Mouse (Mus musculus) neural tube, embryonic 11.5 days (tissue): ENCODE data around the gene A930017K11Rik. TPM values are rescaled to one million over a fixed set of nuclear protein-coding genes. Genes with fewer than 3 reads are reported as not detected.

Experiments
- ATAC-seq: fragments of 200-750 bp; cut with Nextera tagmentation; 2 replicates; pipeline ENCODE4 v1.8.0; 2017; ENCODE audit warnings: moderate number of reproducible peaks, mild to moderate bottlenecking, moderate TSS enrichment, moderate library complexity; ENCODE audit not compliant: insufficient read depth, low FRiP score, low TSS enrichment
- DNase-seq: peaks from one replicate; pipeline ENCODE4 v3.0.0-alpha.2; 2015; ENCODE audit warnings: low spot score
- H3K27ac ChIP-seq: fragments of 300-500 bp; sonication (generic); 2 replicates; pipeline ENCODE4 v1.5.1; 2014; ENCODE audit warnings: low read depth, mild to moderate bottlenecking, low read length
- H3K27me3 ChIP-seq: fragments of 300-500 bp; sonication (generic); 2 replicates; pipeline ENCODE4 v1.6.1; 2014; ENCODE audit warnings: mild to moderate bottlenecking, low read length, mixed read lengths; ENCODE audit not compliant: control insufficient read depth, insufficient read depth
- H3K36me3 ChIP-seq: fragments of 300-500 bp; sonication (generic); 2 replicates; pipeline ENCODE4 v1.6.1; 2014; ENCODE audit warnings: mild to moderate bottlenecking, low read length, moderate library complexity, mixed read lengths; ENCODE audit not compliant: control insufficient read depth, insufficient read depth
- H3K4me1 ChIP-seq: fragments of 300-500 bp; sonication (generic); 2 replicates; pipeline ENCODE4 v1.6.1; 2014; ENCODE audit warnings: low read length, mixed read lengths; ENCODE audit not compliant: control insufficient read depth, insufficient read depth
- H3K4me2 ChIP-seq: fragments of 300-500 bp; sonication (generic); 2 replicates; pipeline ENCODE4 v1.6.1; 2014; ENCODE audit warnings: low read depth, mild to moderate bottlenecking, moderate library complexity
- H3K4me3 ChIP-seq: fragments of 300-500 bp; sonication (generic); 2 replicates; pipeline ENCODE4 v1.5.1; 2014; ENCODE audit warnings: low read depth, low read length
- H3K9ac ChIP-seq: fragments of 300-500 bp; sonication (generic); 2 replicates; pipeline ENCODE4 v1.6.1; 2014; ENCODE audit warnings: mild to moderate bottlenecking, low read length
- H3K9me3 ChIP-seq: fragments of 300-500 bp; sonication (generic); 2 replicates; pipeline ENCODE4 v1.6.1; 2016; ENCODE audit warnings: low read length; ENCODE audit not compliant: control insufficient read depth
- WGBS: fragments of 180-500 bp; shearing (Covaris S2); extraction: QIAGEN DNeasy Blood & Tissue Kit; methylation state at CpG from one replicate; pipeline ENCODE4 v1.1.7; 2014; 5-methylcytosine and 5-hydroxymethylcytosine counted together
- polyA plus RNA-seq: library from polyadenylated mRNA; unstranded; fragments of >200 nt; fragmentation: Nextera tagmentation; extraction: Ambion mirVana; gene quantifications from 2 replicates; pipeline ENCODE4 v1.2.1, GENCODE M21; 2014

A930017K11Rik gene
- polyA plus RNA-seq, 1 experiment from 2014 or later, result not detected

DNA sequence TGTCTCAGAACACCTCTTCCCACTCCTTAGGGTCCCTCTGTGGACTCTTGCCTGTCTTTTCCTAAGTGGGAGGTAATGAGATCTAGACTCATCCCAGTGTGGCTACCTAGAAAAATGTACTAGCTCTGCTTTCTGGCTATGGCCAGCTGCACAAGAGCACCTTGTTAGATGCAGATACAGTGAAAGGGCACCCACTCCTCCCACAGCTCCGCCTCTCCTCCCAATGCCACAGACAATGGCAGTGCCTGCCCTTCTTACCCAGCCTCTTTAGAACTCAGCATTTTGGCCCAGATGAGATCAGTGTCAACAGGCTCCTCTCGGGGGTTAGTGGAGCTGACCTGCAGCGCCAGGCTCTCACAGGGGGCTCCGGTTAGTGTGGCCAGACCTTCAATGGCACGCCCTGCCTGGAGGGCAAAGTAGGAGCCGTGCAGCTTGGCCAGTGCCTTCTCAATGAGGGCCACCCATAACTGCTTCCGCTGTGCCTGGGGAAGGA lies 10.1 kb upstream of the A930017K11Rik start:
- Histone ChIP-seq H3K4me2 (no peak overlapping the region), H3K27me3 (no peaks in the 10 kb centered on the region), H3K4me3 (no peak overlapping the region), H3K27ac (no peak overlapping the region), H3K36me3 (peaks cover 11% of the 10 kb centered on the region), H3K9ac (no peak overlapping the region), H3K9me3 (no peaks in the 10 kb centered on the region), H3K4me1 (no peaks in the 10 kb centered on the region)
- 91% methylated on average over 7 of the region's 7 CpGs for WGBS
- DNase-seq, result no peak
- ATAC-seq, result no peak

DNA sequence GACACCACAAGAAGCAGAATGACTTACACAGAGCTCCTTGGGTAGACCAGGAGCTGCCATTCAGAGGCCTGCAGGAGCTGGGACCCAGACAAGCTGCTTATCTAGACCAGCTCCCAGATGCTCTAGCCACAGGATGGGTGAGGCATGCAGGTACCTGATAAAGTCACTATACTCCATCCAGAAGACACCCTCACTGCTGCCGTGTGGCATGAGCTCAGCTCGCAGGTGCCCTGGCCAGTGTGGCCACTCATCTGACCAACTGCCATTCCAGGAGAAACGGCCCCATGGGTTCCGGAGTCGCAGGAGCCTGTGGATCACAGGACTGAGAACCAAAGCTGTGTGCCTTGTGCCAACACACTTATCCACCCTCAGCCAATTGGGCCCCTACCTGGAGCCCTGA lies 9.2 kb upstream of the A930017K11Rik start:
- Histone ChIP-seq H3K4me3 (no peak overlapping the region), H3K9me3 (no peaks in the 10 kb centered on the region), H3K36me3 (peaks cover 11% of the 10 kb centered on the region), H3K27me3 (no peaks in the 10 kb centered on the region), H3K4me1 (no peaks in the 10 kb centered on the region), H3K27ac (no peak overlapping the region), H3K9ac (no peak overlapping the region), H3K4me2 (no peak overlapping the region)
- ATAC-seq (no peak), DNase-seq (no peak)
- 92% methylated on average over 5 of the region's 5 CpGs for WGBS

DNA sequence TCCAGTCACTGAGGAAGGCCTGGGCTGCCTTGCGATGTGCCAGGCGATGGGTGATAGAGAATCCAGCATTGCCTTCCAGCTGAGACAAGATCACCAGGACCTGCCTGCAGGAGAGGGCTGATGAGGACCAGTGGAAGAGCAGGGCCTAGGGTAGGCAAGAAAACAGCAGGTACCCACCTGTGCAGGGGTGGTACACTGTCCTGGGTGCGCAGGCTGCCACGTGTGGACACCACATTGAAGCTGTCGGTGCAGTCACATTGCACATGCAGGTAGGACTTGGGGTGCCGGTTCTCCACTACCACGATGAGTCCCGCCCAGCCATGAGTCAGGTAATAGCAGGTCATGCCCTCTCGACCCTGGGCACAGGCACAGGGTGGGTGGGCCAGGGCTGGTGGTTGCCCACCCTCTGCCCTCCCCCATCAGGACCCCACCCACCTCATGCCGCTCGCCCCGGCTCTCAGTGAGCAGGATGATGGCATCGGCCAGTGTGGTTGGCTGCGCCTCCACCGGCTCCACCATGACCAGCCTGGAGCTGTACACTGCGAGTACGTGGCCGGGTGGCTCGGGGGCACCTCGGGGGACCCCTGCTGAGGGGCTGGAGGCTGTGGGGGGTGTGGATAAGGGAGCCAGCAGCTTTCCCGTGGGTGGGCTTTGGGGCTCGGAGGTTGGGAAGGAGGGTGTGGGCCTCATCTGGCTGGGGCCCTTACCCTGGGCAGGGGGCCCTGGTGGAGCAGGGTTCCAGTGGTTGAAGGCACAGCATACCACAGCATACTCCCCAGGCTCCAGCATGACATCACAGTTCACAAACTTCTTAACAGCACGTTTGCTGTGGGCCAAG lies 7.5 kb upstream of the A930017K11Rik start:
- ATAC-seq (no peak), DNase-seq (no peak)
- Histone ChIP-seq H3K36me3 (peaks cover 11% of the 10 kb centered on the region), H3K27ac (no peak overlapping the region), H3K9me3 (no peaks in the 10 kb centered on the region), H3K27me3 (no peaks in the 10 kb centered on the region), H3K4me3 (no peak overlapping the region), H3K4me1 (no peaks in the 10 kb centered on the region), H3K9ac (no peak overlapping the region), H3K4me2 (no peak overlapping the region)
- WGBS, result 94% methylated on average over 23 of the region's 23 CpGs

DNA sequence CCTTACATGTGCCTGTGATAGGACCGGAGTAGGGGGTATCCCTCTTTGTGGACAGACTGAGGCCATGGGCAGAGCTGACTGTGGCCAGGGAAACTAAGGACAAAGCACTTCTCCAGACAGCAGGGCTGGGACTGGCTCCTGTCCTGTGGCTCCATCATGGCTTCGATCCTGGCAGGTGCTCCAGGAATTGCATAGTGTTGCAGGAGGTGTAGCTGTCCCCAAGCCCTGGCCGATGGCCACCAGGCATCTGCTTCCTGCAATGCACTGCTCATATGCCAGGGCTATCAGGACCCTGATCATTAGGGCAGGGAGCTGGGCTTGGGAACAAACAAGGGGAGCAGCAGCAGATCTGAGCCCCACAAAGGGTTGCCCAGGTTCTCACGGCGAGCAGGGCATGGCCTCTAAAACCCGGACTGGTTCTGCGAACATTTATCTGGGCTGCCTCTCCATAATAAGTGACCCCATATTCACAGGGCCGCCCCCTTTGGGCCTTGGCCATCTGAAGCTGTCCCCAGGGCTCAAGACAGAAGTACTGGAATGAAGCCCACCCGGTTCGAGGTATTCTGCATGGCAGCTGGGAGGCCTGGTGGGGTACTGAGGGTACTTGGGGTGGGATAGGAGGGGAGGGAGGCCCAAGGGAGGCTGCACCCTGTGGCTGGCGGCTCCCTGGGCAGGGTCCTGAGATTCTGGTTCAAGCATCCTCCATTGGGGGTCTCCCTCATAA lies 6.6 kb upstream of the A930017K11Rik start:
- H3K27me3 ChIP-seq, result no peaks in the 10 kb centered on the region
- H3K9ac ChIP-seq, result no peak overlapping the region
- no peak for DNase-seq
- no peak overlapping the region for H3K4me2 ChIP-seq
- no peak overlapping the region for H3K27ac ChIP-seq
- H3K9me3 ChIP-seq, result no peaks in the 10 kb centered on the region
- H3K4me1 ChIP-seq, result no peaks in the 10 kb centered on the region
- WGBS, result 92% methylated on average over 11 of the region's 11 CpGs
- ATAC-seq, result no peak
- H3K4me3 ChIP-seq, result no peak overlapping the region
- H3K36me3 ChIP-seq, result peaks cover 7% of the 10 kb centered on the region

DNA sequence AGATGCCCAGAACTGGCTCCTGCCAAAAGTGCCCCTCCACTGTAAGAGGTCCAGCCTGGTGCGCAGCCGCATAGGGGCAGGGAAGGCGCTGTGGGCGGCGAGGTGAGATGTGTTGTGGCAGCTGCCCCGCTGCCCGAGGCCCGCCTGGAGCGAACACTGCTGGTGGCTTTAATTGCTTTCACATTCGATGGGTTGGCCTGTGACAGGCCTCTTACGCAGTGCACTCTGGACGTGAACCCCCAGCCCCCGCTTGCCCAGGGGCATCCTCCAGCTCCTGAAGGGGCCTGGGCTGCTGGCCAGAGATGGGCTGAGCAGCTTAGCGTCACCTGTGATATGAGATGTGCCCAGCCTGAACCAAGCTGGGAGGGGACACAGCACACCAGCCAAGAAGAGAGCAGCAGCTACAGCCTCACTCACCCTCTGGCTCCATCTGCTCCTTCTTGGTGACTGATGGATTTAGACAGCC lies 5.3 kb upstream of the A930017K11Rik start:
- H3K27me3 ChIP-seq, result peaks cover 6% of the 10 kb centered on the region
- peaks cover 6% of the 10 kb centered on the region for H3K36me3 ChIP-seq
- 83% methylated on average over 14 of the region's 14 CpGs for WGBS
- no peaks in the 10 kb centered on the region for H3K9me3 ChIP-seq
- no peak overlapping the region for H3K9ac ChIP-seq
- no peak overlapping the region for H3K27ac ChIP-seq
- ATAC-seq, result no peak
- H3K4me2 ChIP-seq, result no peak overlapping the region
- no peak for DNase-seq
- H3K4me3 ChIP-seq, result no peak overlapping the region
- H3K4me1 ChIP-seq, result no peaks in the 10 kb centered on the region

DNA sequence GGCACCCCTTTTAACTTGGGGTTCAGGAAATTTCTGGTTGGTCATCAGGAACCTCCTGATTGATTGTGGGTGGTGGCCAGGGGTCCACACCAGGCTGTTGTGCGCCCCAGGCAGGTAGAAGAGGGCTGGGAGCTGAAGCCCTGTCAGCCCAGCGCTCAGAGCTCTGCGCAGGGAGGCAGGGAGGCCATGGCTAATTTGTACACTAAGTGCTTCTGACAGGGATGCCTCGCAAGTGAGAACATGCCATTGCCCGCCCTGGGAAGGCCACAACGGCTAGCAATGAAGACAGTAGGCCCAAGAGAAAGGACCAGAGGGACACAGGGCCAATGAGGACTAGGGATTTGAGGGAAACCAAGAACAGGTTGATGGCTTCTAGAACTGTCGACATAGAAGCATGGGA lies 4.3 kb upstream of the A930017K11Rik start:
- Histone ChIP-seq H3K27ac (no peak overlapping the region), H3K9ac (no peak overlapping the region), H3K4me1 (no peaks in the 10 kb centered on the region), H3K4me2 (no peak overlapping the region), H3K4me3 (no peak overlapping the region), H3K9me3 (no peaks in the 10 kb centered on the region), H3K27me3 (peaks cover 16% of the 10 kb centered on the region), H3K36me3 (peaks cover 6% of the 10 kb centered on the region)
- ATAC-seq (no peak), DNase-seq (no peak)
- WGBS, result 85% methylated on average over 7 of the region's 7 CpGs

DNA sequence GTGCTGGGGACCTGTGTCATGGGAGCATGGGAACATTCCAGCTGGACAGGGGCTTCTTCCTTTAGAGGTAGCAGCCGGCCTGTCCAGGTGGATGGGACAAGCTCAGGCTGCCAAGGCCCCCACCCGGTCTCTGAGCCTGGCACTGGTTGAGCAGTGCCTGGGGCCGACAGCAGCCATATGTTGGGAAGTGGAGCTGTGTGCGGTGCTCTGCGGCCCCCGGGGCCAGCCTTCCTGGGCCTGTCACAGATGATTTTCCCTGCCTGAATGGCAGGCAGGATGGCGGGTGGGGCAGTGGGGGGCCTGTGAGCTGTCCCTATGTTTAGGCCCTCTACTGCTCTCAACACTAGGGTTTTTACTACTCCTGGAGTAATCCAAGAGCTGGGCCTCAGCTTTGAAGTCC lies 3.8 kb upstream of the A930017K11Rik start:
- H3K9me3 ChIP-seq, result no peaks in the 10 kb centered on the region
- ATAC-seq (no peak), DNase-seq (no peak)
- H3K36me3 ChIP-seq, result peaks cover 6% of the 10 kb centered on the region
- no peak overlapping the region for H3K27ac ChIP-seq
- no peaks in the 10 kb centered on the region for H3K4me1 ChIP-seq
- peaks cover 20% of the 10 kb centered on the region for H3K27me3 ChIP-seq
- no peak overlapping the region for H3K4me3 ChIP-seq
- no peak overlapping the region for H3K9ac ChIP-seq
- 74% methylated on average over 7 of the region's 7 CpGs for WGBS
- no peak overlapping the region for H3K4me2 ChIP-seq

DNA sequence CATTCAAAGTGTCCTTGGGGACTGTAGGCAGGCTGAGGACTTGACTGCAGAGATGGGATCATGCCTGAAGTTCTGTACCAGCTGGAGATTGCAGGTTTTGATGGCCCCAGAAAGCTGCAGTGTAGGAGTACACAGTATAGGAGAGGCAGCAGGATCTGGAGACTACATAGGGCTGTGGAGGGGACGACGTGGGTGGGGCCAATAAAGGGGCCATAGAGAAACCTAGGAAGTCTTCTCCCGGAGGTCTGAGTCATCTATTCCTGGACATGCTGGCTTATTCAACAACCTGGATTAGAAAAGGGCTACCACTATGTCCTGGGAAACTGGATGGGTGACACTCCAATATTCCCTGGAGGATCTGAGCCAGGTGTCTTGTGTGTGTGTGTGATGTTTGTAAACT lies 3.4 kb upstream of the A930017K11Rik start:
- 58% methylated on average over 3 of the region's 3 CpGs for WGBS
- Histone ChIP-seq H3K27me3 (peaks cover 25% of the 10 kb centered on the region), H3K4me3 (no peak overlapping the region), H3K27ac (no peak overlapping the region), H3K4me1 (no peaks in the 10 kb centered on the region), H3K9ac (no peak overlapping the region), H3K9me3 (no peaks in the 10 kb centered on the region), H3K4me2 (no peak overlapping the region), H3K36me3 (peaks cover 6% of the 10 kb centered on the region)
- ATAC-seq, result no peak
- DNase-seq, result no peak
